Mouse (Mus musculus) MEL (cell line): ENCODE results near the gene Tsen54.

Experiments used
- CTCF ChIP-seq, 3 experiments: IDR thresholded peaks in 2 of 3; conservative IDR thresholded peaks in 1 of 3; 2 replicates each; pipeline ENCODE4 v1.5.1; 2011 to 2012; ENCODE audit warnings: low read length in 3 of 3, low read depth in 2 of 3, mild to moderate bottlenecking in 2 of 3, improper control_type of control experiment in 1 of 3, inconsistent platforms in 1 of 3, mixed read lengths in 1 of 3, moderate library complexity in 1 of 3; ENCODE audit not compliant: control insufficient read depth in 1 of 3, insufficient read depth in 1 of 3, poor library complexity in 1 of 3, severe bottlenecking in 1 of 3
- EP300 ChIP-seq, 2 experiments: IDR thresholded peaks; 2 replicates each; pipeline ENCODE4 v1.6.1; 2011; ENCODE audit warnings: improper control_type of control experiment in 2 of 2, low read length in 2 of 2, low read depth in 1 of 2, mild to moderate bottlenecking in 1 of 2
- GABPA ChIP-seq: IDR thresholded peaks from 2 replicates; pipeline ENCODE4 v1.6.1; 2012; ENCODE audit warnings: low read depth, mild to moderate bottlenecking, inconsistent platforms, low read length, improper control_type of control experiment, moderate library complexity
- MAX ChIP-seq: IDR thresholded peaks from 2 replicates; pipeline ENCODE4 v1.6.1; 2011; ENCODE audit warnings: low read length, improper control_type of control experiment
- POLR2A ChIP-seq, 2 experiments: IDR thresholded peaks; 2 replicates each; pipeline ENCODE4 v1.6.1; 2011 to 2012; ENCODE audit warnings: low read length in 2 of 2, mild to moderate bottlenecking in 2 of 2, control low read depth in 1 of 2, improper control_type of control experiment in 1 of 2, low read depth in 1 of 2, moderate library complexity in 1 of 2; ENCODE audit not compliant: control insufficient read depth in 1 of 2, insufficient read depth in 1 of 2, poor library complexity in 1 of 2
- POLR2AphosphoS2 ChIP-seq: IDR thresholded peaks from 2 replicates; pipeline ENCODE4 v1.6.1; 2011; ENCODE audit warnings: low read length, improper control_type of control experiment
- SIN3A ChIP-seq: IDR thresholded peaks from 2 replicates; pipeline ENCODE4 v1.6.1; 2012; ENCODE audit warnings: low read length, improper control_type of control experiment, inconsistent platforms
- UBTF ChIP-seq: IDR thresholded peaks from 2 replicates; pipeline ENCODE4 v1.6.1; 2012; ENCODE audit warnings: low read depth, mild to moderate bottlenecking, inconsistent platforms, low read length, improper control_type of control experiment, moderate library complexity, borderline replicate concordance; ENCODE audit not compliant: insufficient read depth
- ZMIZ1 ChIP-seq: IDR thresholded peaks from 2 replicates; pipeline ENCODE4 v1.6.1; 2012; ENCODE audit warnings: low read depth, mild to moderate bottlenecking, inconsistent platforms, low read length, improper control_type of control experiment, moderate library complexity

- TF ChIP-seq CTCF (IDR thresholded peaks at IDR 0.05 in 2 of 3, conservative IDR thresholded peaks at IDR 0.05 in 1 of 3; ENCODE audit: control insufficient read depth in 1 of 3, insufficient read depth in 1 of 3, low read depth in 2 of 3, low read length in 3 of 3, poor library complexity in 1 of 3, severe bottlenecking in 1 of 3) (no peak), UBTF (no peak), ZMIZ1 (no peak), POLR2A (IDR thresholded peaks at IDR 0.05; ENCODE audit: control insufficient read depth in 1 of 2, insufficient read depth in 1 of 2, low read depth in 1 of 2, low read length in 2 of 2, poor library complexity in 1 of 2) (no peak), MAX (no peak), EP300 (IDR thresholded peaks at IDR 0.05; ENCODE audit: low read depth in 1 of 2, low read length in 2 of 2) (no peak), POLR2AphosphoS2 (no peak), GABPA (no peak), SIN3A (no peak)
These were observed 24.7 kb upstream of the Tsen54 start for GRCm38 (mm10) chr11:115789787-115790186.
